Mouse (Mus musculus): ENCODE measurements at regions not wholly inside any gene's neighbourhood (a gene's known extent, or its start where the extent isn't known, plus 50 kb on each side); places are given as distances from the start of the nearest gene placed in this dataset.

- TF ChIP-seq CTCF (IDR thresholded peaks at IDR 0.05; ENCODE audit: low read depth), result no peak
- TF ChIP-seq EP300 (IDR thresholded peaks at IDR 0.05; ENCODE audit: low read depth), result no peak
Observed at GRCm38 (mm10) chr12:92713415-92713814, 864.5 kb upstream of the Sel1l start.

All from liver, postnatal 0 days (tissue).